Mouse (Mus musculus) cerebellum, adult 2 months (tissue): ENCODE measurements at regions not wholly inside any gene's neighbourhood (a gene's known extent, or its start where the extent isn't known, plus 50 kb on each side); places are given as distances from the start of the nearest gene placed in this dataset.

Experiments
- CTCF ChIP-seq: fragments of 200-500 bp; IDR thresholded peaks from 2 replicates; pipeline ENCODE4 v1.5.1; 2011; ENCODE audit warnings: low read depth, mild to moderate bottlenecking, control low read depth, low read length, moderate library complexity, borderline replicate concordance; ENCODE audit not compliant: insufficient read depth
- POLR2A ChIP-seq: fragments of 200-500 bp; IDR thresholded peaks from 2 replicates; pipeline ENCODE4 v1.6.1; 2011; ENCODE audit warnings: low read length, control low read depth, borderline replicate concordance; ENCODE audit not compliant: insufficient read depth

DNA sequence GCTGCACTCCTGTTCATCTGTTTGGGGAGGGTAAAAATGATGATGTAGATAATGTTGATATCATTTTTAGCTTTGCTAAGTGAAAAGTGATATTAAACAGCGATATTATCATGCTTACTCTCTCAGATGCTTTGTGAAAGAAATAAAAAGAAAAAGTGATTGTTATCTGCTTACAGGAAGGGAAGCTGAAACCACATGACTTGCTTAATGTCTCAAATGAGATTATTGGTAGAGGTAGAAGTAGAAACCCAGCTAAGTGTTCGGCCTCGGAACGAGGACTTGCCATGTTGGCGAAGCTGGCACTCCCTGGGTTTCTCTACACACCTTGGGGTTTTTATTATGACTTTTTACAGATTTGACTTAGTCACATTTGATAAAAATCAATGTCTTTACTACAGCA is 200.1 kb upstream of the Tank start:
- no peak for TF ChIP-seq POLR2A
- TF ChIP-seq CTCF: no peak
